Mouse (Mus musculus) kidney, postnatal 36 days (tissue): ENCODE results near the gene Twf2.

Experiments
- DNase-seq, 2 experiments: peaks; one replicate each; pipeline ENCODE4 v3.0.0; 2021 to 2022; ENCODE audit warnings: mixed read lengths in 2 of 2

Gene Twf2

GRCm38 (mm10) chr9:106211680-106212593, 9.0 kb downstream of the Twf2 start:
- DNase-seq = peak; percentile 86 to 94

- no peak for DNase-seq
Measured at GRCm38 (mm10) chr9:106212594-106212981, 9.7 kb downstream of the Twf2 start.

GRCm38 (mm10) chr9:106215341-106216125, 12.6 kb downstream of the Twf2 start:
- no peak for DNase-seq

- no peak for DNase-seq
Measured at GRCm38 (mm10) chr9:106216971-106217370, 14.1 kb downstream of the Twf2 start.

- no peak for DNase-seq
Measured at GRCm38 (mm10) chr9:106220894-106221523, 18.1 kb downstream of the Twf2 start.

- DNase-seq = no peak
Measured at GRCm38 (mm10) chr9:106222261-106222851, 19.4 kb downstream of the Twf2 start, which contains the start of gene Tlr9. Gene Tlr9 (plus strand): TSS chr9:106222598.

- no peak for DNase-seq
Measured at GRCm38 (mm10) chr9:106222994-106223393, 20.1 kb downstream of the Twf2 start.

GRCm38 (mm10) chr9:106225469-106226150, 22.7 kb downstream of the Twf2 start:
- DNase-seq = no peak

GRCm38 (mm10) chr9:106226151-106226682, 23.3 kb downstream of the Twf2 start:
- DNase-seq = peak in 1 of 2 experiments; percentile 61

GRCm38 (mm10) chr9:106227790-106228429, 25.0 kb downstream of the Twf2 start:
- no peak for DNase-seq

- no peak for DNase-seq
Measured at GRCm38 (mm10) chr9:106230051-106230733, 27.3 kb downstream of the Twf2 start.

GRCm38 (mm10) chr9:106230734-106231106, 27.8 kb downstream of the Twf2 start:
- DNase-seq = no peak

GRCm38 (mm10) chr9:106231220-106231619, 28.3 kb downstream of the Twf2 start:
- DNase-seq = no peak

GRCm38 (mm10) chr9:106231816-106232215, 28.9 kb downstream of the Twf2 start:
- no peak for DNase-seq

- DNase-seq = no peak
Measured at GRCm38 (mm10) chr9:106232956-106233355, 30.0 kb downstream of the Twf2 start.

- DNase-seq = no peak
Measured at GRCm38 (mm10) chr9:106233953-106234352, 31.0 kb downstream of the Twf2 start.

GRCm38 (mm10) chr9:106235194-106235830, 32.4 kb downstream of the Twf2 start:
- DNase-seq = peak; percentile 81 to 88

GRCm38 (mm10) chr9:106236156-106236817, 33.4 kb downstream of the Twf2 start:
- DNase-seq = peak; percentile 79 to 88

GRCm38 (mm10) chr9:106236818-106237211, 33.9 kb downstream of the Twf2 start:
- DNase-seq = peak; percentile 53 to 82

GRCm38 (mm10) chr9:106237401-106237800, 34.5 kb downstream of the Twf2 start:
- DNase-seq = no peak
